Mouse (Mus musculus): Measurements from ENCODE around the gene Olfr250. TPM values are rescaled to one million over a fixed set of nuclear protein-coding genes. Genes with fewer than 3 reads are reported as not detected.
"Not testable (repeated sequence)": the region's sequence is repeated elsewhere in the genome, so short reads cannot be mapped to it uniquely, and the experiment has no call there.

Olfr250 gene
- not detected in 2 replicates for polyA plus RNA-seq (2014; fragmentation: Nextera tagmentation; extraction: Ambion mirVana)

DNA sequence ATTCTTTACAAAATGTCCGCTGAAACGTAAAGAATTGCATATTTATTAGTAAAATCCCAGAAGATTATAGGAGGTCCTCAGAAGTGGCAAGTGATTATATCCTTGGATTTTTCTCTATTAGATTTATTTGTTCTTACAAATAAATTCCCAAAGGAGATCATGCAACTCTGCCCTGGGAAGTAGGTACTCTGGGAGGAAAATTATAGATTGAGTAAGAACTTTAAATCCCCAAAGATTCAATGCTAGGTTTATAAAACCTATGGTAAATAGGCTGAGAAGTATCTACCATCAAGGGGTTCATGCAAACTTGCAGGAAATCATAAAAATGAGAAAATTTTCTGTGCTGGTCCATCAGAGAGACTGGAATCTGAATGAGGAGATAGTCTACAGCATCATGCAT lies at the start of gene Olfr250:
Gene Olfr250 (plus strand): TSS at position 301 of the 400 bp plus-strand sequence.
- Histone ChIP-seq H3K36me3 (ENCODE audit: control insufficient read depth, insufficient read depth, low read length) (no peaks in the 10 kb centered on the region), H3K4me2 (ENCODE audit: low read length) (no peak within 1 kb of the TSS), H3K4me3 (ENCODE audit: low read depth, low read length) (no peak within 1 kb of the TSS), H3K9ac (ENCODE audit: low read length) (no peak within 1 kb of the TSS), H3K27ac (ENCODE audit: low read depth) (no peak within 1 kb of the TSS), H3K4me1 (replicated peaks; ENCODE audit: control insufficient read depth, insufficient read depth, low read length) (no peaks in the 10 kb centered on the region), H3K27me3 (replicated peaks; ENCODE audit: control insufficient read depth, insufficient read depth, low read length) (no peaks in the 10 kb centered on the region), H3K9me3 (ENCODE audit: control insufficient read depth, low read length) (no peaks in the 10 kb centered on the region)
- ATAC-seq (replicated peaks; ENCODE audit: low FRiP score, low TSS enrichment, low read depth) (no peak), DNase-seq (ENCODE audit: low spot score) (no peak)
- WGBS, result 97% methylated on average over 2 of the region's 2 CpGs

DNA sequence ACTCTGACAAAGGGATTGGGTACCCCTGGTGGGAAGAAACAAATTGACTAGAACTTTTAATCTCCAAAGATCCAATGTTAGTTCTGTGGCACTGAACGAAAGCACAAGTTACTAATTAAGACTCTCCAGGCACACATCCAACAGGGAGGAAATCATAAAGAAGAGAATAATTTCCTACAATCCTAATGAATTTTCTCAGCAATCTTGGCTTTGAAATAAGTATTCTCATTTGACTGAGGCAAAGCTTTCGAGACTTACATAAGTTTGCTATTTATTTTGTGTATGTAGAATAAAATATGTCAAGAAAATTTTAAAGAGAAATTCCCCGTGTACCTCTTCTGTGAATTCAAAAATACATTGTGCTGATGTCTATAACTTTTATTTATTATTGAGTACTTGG lies 37.9 kb upstream of the Olfr250 start, which contains the start of gene Olfr25:
Gene Olfr25 (plus strand): TSS at position 301 of the 400 bp plus-strand sequence.
- WGBS, result 79% methylated on average over 3 of the region's 3 CpGs
- no peaks in the 10 kb centered on the region for H3K4me1 ChIP-seq (replicated peaks; ENCODE audit: control insufficient read depth, insufficient read depth, low read length)
- no peaks in the 10 kb centered on the region for H3K36me3 ChIP-seq (ENCODE audit: control insufficient read depth, insufficient read depth, low read length)
- no peak for DNase-seq (ENCODE audit: low spot score)
- no peak within 1 kb of the TSS for H3K27ac ChIP-seq (ENCODE audit: low read depth)
- H3K4me3 ChIP-seq (ENCODE audit: low read depth, low read length), result no peak within 1 kb of the TSS
- no peaks in the 10 kb centered on the region for H3K27me3 ChIP-seq (replicated peaks; ENCODE audit: control insufficient read depth, insufficient read depth, low read length)
- H3K4me2 ChIP-seq (ENCODE audit: low read length), result no peak within 1 kb of the TSS
- H3K9me3 ChIP-seq (ENCODE audit: control insufficient read depth, low read length), result no peaks in the 10 kb centered on the region
- ATAC-seq (replicated peaks; ENCODE audit: low FRiP score, low TSS enrichment, low read depth), result no peak
- H3K9ac ChIP-seq (ENCODE audit: low read length), result no peak within 1 kb of the TSS

DNA sequence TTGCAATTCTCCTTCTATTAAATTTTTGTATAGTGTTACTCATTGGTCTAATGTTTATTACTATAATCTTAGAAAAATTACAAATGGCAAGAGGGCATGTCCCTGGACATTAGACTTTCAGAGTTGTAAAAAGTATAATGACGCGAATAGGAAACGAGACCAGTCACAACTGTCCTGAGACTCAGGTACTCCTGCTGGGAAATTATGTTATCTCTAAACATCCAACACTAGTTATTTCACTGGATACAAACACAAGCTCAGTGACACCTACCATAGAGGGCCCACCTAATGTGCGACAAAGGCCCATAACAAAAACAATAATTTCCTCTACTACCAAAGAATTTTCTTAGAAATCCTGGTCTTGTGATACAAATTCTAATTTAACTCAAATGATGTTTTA lies 18.6 kb upstream of the Olfr250 start, which contains the start of gene Olfr898:
Gene Olfr898 (plus strand): TSS at position 301 of the 400 bp plus-strand sequence.
- no peak for DNase-seq (ENCODE audit: low spot score)
- Histone ChIP-seq H3K36me3 (ENCODE audit: control insufficient read depth, insufficient read depth, low read length) (no peaks in the 10 kb centered on the region), H3K27ac (ENCODE audit: low read depth) (no peak within 1 kb of the TSS), H3K4me1 (replicated peaks; ENCODE audit: control insufficient read depth, insufficient read depth, low read length) (no peaks in the 10 kb centered on the region), H3K4me2 (ENCODE audit: low read length) (no peak within 1 kb of the TSS), H3K27me3 (replicated peaks; ENCODE audit: control insufficient read depth, insufficient read depth, low read length) (no peaks in the 10 kb centered on the region), H3K9me3 (ENCODE audit: control insufficient read depth, low read length) (no peaks in the 10 kb centered on the region), H3K9ac (ENCODE audit: low read length) (no peak within 1 kb of the TSS), H3K4me3 (ENCODE audit: low read depth, low read length) (no peak within 1 kb of the TSS)
- WGBS, result 92% methylated on average over 4 of the region's 4 CpGs
- no peak for ATAC-seq (replicated peaks; ENCODE audit: low FRiP score, low TSS enrichment, low read depth)

DNA sequence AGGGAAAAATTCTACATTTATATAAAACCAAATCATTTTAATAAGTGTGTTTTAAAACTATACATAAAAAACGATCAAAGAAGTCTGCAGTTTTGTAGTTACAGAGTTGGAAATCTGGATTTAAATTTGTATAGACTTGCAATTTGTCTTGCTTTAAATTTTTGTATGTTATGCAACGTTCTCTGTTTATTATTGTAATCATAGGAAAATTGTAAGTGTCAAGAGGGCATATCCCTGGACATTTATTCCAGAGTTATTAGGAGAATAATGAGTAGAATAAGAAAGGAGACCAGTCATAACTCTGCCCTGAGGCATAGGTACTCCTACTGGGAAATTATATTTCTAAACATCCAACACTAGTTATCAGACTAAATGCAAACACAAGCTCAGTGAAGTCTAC lies 10.1 kb downstream of the Olfr250 start, which contains the start of gene Olfr251:
Gene Olfr251 (plus strand): TSS at position 301 of the 400 bp plus-strand sequence.
- WGBS, result 57% methylated on average over 2 of the region's 2 CpGs
- no peaks in the 10 kb centered on the region for H3K9me3 ChIP-seq (ENCODE audit: control insufficient read depth, low read length)
- no peak within 1 kb of the TSS for H3K9ac ChIP-seq (ENCODE audit: low read length)
- no peak within 1 kb of the TSS for H3K27ac ChIP-seq (ENCODE audit: low read depth)
- H3K27me3 ChIP-seq (replicated peaks; ENCODE audit: control insufficient read depth, insufficient read depth, low read length), result no peaks in the 10 kb centered on the region
- DNase-seq (ENCODE audit: low spot score), result no peak
- H3K36me3 ChIP-seq (ENCODE audit: control insufficient read depth, insufficient read depth, low read length), result no peaks in the 10 kb centered on the region
- H3K4me3 ChIP-seq (ENCODE audit: low read depth, low read length), result no peak within 1 kb of the TSS
- no peaks in the 10 kb centered on the region for H3K4me1 ChIP-seq (replicated peaks; ENCODE audit: control insufficient read depth, insufficient read depth, low read length)
- no peak within 1 kb of the TSS for H3K4me2 ChIP-seq (ENCODE audit: low read length)
- ATAC-seq (replicated peaks; ENCODE audit: low FRiP score, low TSS enrichment, low read depth), result no peak

DNA sequence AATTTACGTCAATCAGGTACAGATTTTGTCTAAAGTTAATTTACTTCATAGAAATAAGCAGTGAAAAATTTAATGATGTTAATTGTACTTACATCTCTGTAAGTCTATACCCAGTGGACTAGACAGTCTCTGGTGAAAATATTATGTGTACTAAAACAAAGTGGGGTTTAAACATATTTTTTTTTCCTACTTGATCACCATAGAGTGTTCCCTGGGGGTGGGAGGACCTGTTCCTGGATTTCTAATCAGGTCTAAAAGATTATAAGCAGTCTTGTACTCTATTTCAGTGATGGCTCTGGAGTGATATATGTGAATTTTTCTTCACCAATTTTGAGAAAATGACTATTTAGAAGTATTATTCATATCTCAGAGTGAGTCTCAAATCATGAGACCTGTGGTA lies 34.7 kb downstream of the Olfr250 start, which contains the start of gene Olfr147:
Gene Olfr147 (plus strand): TSS at position 301 of the 400 bp plus-strand sequence.
- H3K4me3 ChIP-seq (ENCODE audit: low read depth, low read length), result no peak within 1 kb of the TSS
- no peaks in the 10 kb centered on the region for H3K9me3 ChIP-seq (ENCODE audit: control insufficient read depth, low read length)
- no peak for ATAC-seq (replicated peaks; ENCODE audit: low FRiP score, low TSS enrichment, low read depth)
- no peaks in the 10 kb centered on the region for H3K27me3 ChIP-seq (replicated peaks; ENCODE audit: control insufficient read depth, insufficient read depth, low read length)
- H3K4me2 ChIP-seq (ENCODE audit: low read length), result no peak within 1 kb of the TSS
- DNase-seq (ENCODE audit: low spot score), result no peak
- no peak within 1 kb of the TSS for H3K9ac ChIP-seq (ENCODE audit: low read length)
- 93% methylated on average over 1 of the region's 1 CpGs for WGBS
- H3K4me1 ChIP-seq (replicated peaks; ENCODE audit: control insufficient read depth, insufficient read depth, low read length), result no peaks in the 10 kb centered on the region
- H3K36me3 ChIP-seq (ENCODE audit: control insufficient read depth, insufficient read depth, low read length), result no peaks in the 10 kb centered on the region
- no peak within 1 kb of the TSS for H3K27ac ChIP-seq (ENCODE audit: low read depth)

DNA sequence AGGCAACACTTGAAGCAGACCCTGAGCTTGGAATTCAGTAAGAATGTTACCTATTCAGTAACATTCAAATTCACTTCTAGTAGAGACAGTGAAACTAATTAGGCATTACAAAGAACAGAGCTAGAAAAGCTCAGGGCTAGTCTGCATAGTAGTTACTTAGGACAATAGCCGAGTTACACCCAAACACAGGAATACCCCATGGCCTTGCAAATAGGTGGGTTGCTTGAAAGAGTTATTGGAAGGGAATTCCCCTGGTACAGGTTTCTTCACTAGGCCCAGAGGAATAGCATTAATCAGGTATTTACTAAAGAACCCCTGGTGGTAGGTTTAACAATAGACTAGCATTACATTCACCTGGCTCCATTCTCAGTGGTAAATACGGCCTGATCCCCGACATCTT lies 40.8 kb downstream of the Olfr250 start:
- H3K9me3 ChIP-seq (ENCODE audit: control insufficient read depth, low read length); H3K36me3 ChIP-seq (ENCODE audit: control insufficient read depth, insufficient read depth, low read length); H3K9ac ChIP-seq (ENCODE audit: low read length); H3K27me3 ChIP-seq (replicated peaks; ENCODE audit: control insufficient read depth, insufficient read depth, low read length); H3K4me2 ChIP-seq (ENCODE audit: low read length); DNase-seq (ENCODE audit: low spot score); H3K27ac ChIP-seq (ENCODE audit: low read depth); H3K4me3 ChIP-seq (ENCODE audit: low read depth, low read length); ATAC-seq (replicated peaks; ENCODE audit: low FRiP score, low TSS enrichment, low read depth); H3K4me1 ChIP-seq (replicated peaks; ENCODE audit: control insufficient read depth, insufficient read depth, low read length): not testable (repeated sequence)
- WGBS, result 90% methylated on average over 3 of the region's 3 CpGs

DNA sequence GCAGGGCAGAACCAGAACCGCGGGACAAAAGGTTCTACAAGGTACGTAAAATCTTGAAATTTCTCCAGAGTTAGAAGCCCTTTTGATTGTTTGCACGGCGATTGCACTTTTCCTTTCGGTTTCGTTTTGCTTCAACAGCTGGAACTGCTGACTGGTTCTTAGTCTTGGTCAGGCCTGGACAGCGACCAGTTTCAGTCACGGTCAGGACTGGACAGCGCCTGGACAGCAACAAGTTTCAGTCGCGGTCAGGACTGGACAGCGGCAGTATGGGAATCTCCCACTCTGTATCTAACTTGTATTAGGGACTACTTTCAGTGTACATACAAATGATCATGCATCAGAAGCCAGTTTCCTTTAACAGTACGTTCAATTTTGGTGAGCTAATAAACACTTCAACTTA lies 46.8 kb downstream of the Olfr250 start:
- H3K9ac ChIP-seq (ENCODE audit: low read length); H3K27ac ChIP-seq (ENCODE audit: low read depth); H3K9me3 ChIP-seq (ENCODE audit: control insufficient read depth, low read length); H3K4me1 ChIP-seq (replicated peaks; ENCODE audit: control insufficient read depth, insufficient read depth, low read length); H3K4me3 ChIP-seq (ENCODE audit: low read depth, low read length); H3K4me2 ChIP-seq (ENCODE audit: low read length); H3K36me3 ChIP-seq (ENCODE audit: control insufficient read depth, insufficient read depth, low read length); ATAC-seq (replicated peaks; ENCODE audit: low FRiP score, low TSS enrichment, low read depth); H3K27me3 ChIP-seq (replicated peaks; ENCODE audit: control insufficient read depth, insufficient read depth, low read length): not testable (repeated sequence)
- peak; percentile 67 for DNase-seq (ENCODE audit: low spot score)
- 90% methylated on average over 14 of the region's 14 CpGs for WGBS

Other genes starting within 250 kb of the Olfr250 start
- gene Olfr890, start 224.4 kb upstream of the Olfr250 start, polyA plus RNA-seq (2014; fragmentation: Nextera tagmentation; extraction: Ambion mirVana), result not detected in 2 replicates
- gene Olfr891, start 186.1 kb upstream of the Olfr250 start, polyA plus RNA-seq (2014; fragmentation: Nextera tagmentation; extraction: Ambion mirVana), result not detected in 2 replicates
- gene Olfr893, start 158.5 kb upstream of the Olfr250 start, polyA plus RNA-seq (2014; fragmentation: Nextera tagmentation; extraction: Ambion mirVana), result not detected in 2 replicates
- not detected in 2 replicates for gene Olfr894, start 148.8 kb upstream of the Olfr250 start, polyA plus RNA-seq (2014; fragmentation: Nextera tagmentation; extraction: Ambion mirVana)
- gene Olfr143, start 114.1 kb upstream of the Olfr250 start, polyA plus RNA-seq (2014; fragmentation: Nextera tagmentation; extraction: Ambion mirVana), result not detected in 2 replicates
- gene Olfr895, start 99.0 kb upstream of the Olfr250 start, polyA plus RNA-seq (2014; fragmentation: Nextera tagmentation; extraction: Ambion mirVana), result not detected in 2 replicates
- gene Olfr896-ps1, start 75.8 kb upstream of the Olfr250 start, polyA plus RNA-seq (2014; fragmentation: Nextera tagmentation; extraction: Ambion mirVana), result not detected in 2 replicates
- not detected in 2 replicates for gene Olfr25, start 37.8 kb upstream of the Olfr250 start, polyA plus RNA-seq (2014; fragmentation: Nextera tagmentation; extraction: Ambion mirVana)
- gene Olfr898, start 18.5 kb upstream of the Olfr250 start, polyA plus RNA-seq (2014; fragmentation: Nextera tagmentation; extraction: Ambion mirVana), result not detected in 2 replicates
- not detected in 2 replicates for gene Olfr251, start 10.2 kb downstream of the Olfr250 start, polyA plus RNA-seq (2014; fragmentation: Nextera tagmentation; extraction: Ambion mirVana)
- gene Olfr147, start 34.8 kb downstream of the Olfr250 start, polyA plus RNA-seq (2014; fragmentation: Nextera tagmentation; extraction: Ambion mirVana), result not detected in 2 replicates
- gene Olfr901, start 62.6 kb downstream of the Olfr250 start, polyA plus RNA-seq (2014; fragmentation: Nextera tagmentation; extraction: Ambion mirVana), result not detected in 2 replicates
- not detected in 2 replicates for gene Olfr902, start 80.8 kb downstream of the Olfr250 start, polyA plus RNA-seq (2014; fragmentation: Nextera tagmentation; extraction: Ambion mirVana)
- not detected in 2 replicates for gene Olfr904, start 96.2 kb downstream of the Olfr250 start, polyA plus RNA-seq (2014; fragmentation: Nextera tagmentation; extraction: Ambion mirVana)
- gene Olfr905, start 104.2 kb downstream of the Olfr250 start, polyA plus RNA-seq (2014; fragmentation: Nextera tagmentation; extraction: Ambion mirVana), result not detected in 2 replicates
- not detected in 2 replicates for gene Olfr906, start 120.2 kb downstream of the Olfr250 start, polyA plus RNA-seq (2014; fragmentation: Nextera tagmentation; extraction: Ambion mirVana)
- not detected in 2 replicates for gene Olfr907, start 128.9 kb downstream of the Olfr250 start, polyA plus RNA-seq (2014; fragmentation: Nextera tagmentation; extraction: Ambion mirVana)
- gene Olfr911-ps1, start 154.7 kb downstream of the Olfr250 start, polyA plus RNA-seq (2014; fragmentation: Nextera tagmentation; extraction: Ambion mirVana), result not detected in 2 replicates
- gene Olfr910, start 171.0 kb downstream of the Olfr250 start, polyA plus RNA-seq (2014; fragmentation: Nextera tagmentation; extraction: Ambion mirVana), result not detected in 2 replicates
- gene Olfr912, start 213.3 kb downstream of the Olfr250 start, polyA plus RNA-seq (2014; fragmentation: Nextera tagmentation; extraction: Ambion mirVana), result not detected in 2 replicates
- gene Olfr913, start 225.9 kb downstream of the Olfr250 start, polyA plus RNA-seq (2014; fragmentation: Nextera tagmentation; extraction: Ambion mirVana), result not detected in 2 replicates
- gene Olfr914, start 238.2 kb downstream of the Olfr250 start, polyA plus RNA-seq (2014; fragmentation: Nextera tagmentation; extraction: Ambion mirVana), result not detected in 2 replicates

Measured in intestine, embryonic 14.5 days (tissue).